Mouse (Mus musculus) thymus, adult 2 months (tissue): ENCODE measurements around the gene Pde4d. TPM values are rescaled to one million over a fixed set of nuclear protein-coding genes. Genes with fewer than 3 reads are reported as not detected.

ENCODE experiments used
- DNase-seq: peaks from one replicate; pipeline ENCODE4 v3.0.0; 2021
- H3K27ac ChIP-seq: fragments of 200-500 bp; 2 replicates; pipeline ENCODE4 v1.5.1; 2012; ENCODE audit warnings: low read length, control low read depth; ENCODE audit not compliant: control insufficient read depth, insufficient read depth
- H3K27me3 ChIP-seq: fragments of 200-500 bp; 2 replicates; pipeline ENCODE4 v1.6.1; 2012; ENCODE audit warnings: mild to moderate bottlenecking, low read length, moderate library complexity, mixed read lengths; ENCODE audit not compliant: control insufficient read depth, insufficient read depth
- H3K36me3 ChIP-seq: fragments of 200-500 bp; 2 replicates; pipeline ENCODE4 v1.6.1; 2012; ENCODE audit warnings: mild to moderate bottlenecking, low read length, moderate library complexity; ENCODE audit not compliant: control insufficient read depth, insufficient read depth
- H3K4me1 ChIP-seq: fragments of 200-500 bp; replicated peaks from 2 replicates; pipeline ENCODE4 v1.6.1; 2012; ENCODE audit warnings: low read length; ENCODE audit not compliant: control insufficient read depth, insufficient read depth
- H3K4me3 ChIP-seq: fragments of 200-500 bp; 2 replicates; pipeline ENCODE4 v1.5.1; 2012; ENCODE audit warnings: mild to moderate bottlenecking, low read length, control low read depth, moderate library complexity; ENCODE audit not compliant: control insufficient read depth, insufficient read depth
- CTCF ChIP-seq: fragments of 200-500 bp; IDR thresholded peaks from 2 replicates; pipeline ENCODE4 v1.5.1; 2012; ENCODE audit warnings: mild to moderate bottlenecking, control low read depth, low read length, moderate library complexity, borderline replicate concordance; ENCODE audit not compliant: control insufficient read depth, poor library complexity, insufficient read depth; ENCODE audit errors: extremely low read depth
- POLR2A ChIP-seq: fragments of 200-500 bp; IDR thresholded peaks from 2 replicates; pipeline ENCODE4 v1.6.1; 2012; ENCODE audit warnings: mild to moderate bottlenecking, low read length, control low read depth, moderate library complexity; ENCODE audit not compliant: control insufficient read depth, poor library complexity, insufficient read depth; ENCODE audit errors: extremely low read depth
- WGBS: fragments of 180-500 bp; shearing (Covaris S2); methylation state at CpG from one replicate; pipeline ENCODE4 v1.1.7; 2018; 5-methylcytosine and 5-hydroxymethylcytosine counted together
- polyA plus RNA-seq: library from polyadenylated mRNA; depleted of rRNA; stranded (reverse); fragments of >200 nt; gene quantifications from 2 replicates; pipeline ENCODE4 v1.2.3, GENCODE M21; 2012

Pde4d gene
- polyA plus RNA-seq, 1 experiment, result 35.2 TPM

- 69% methylated on average over 6 of the region's 6 CpGs for WGBS
- no peaks in the 10 kb centered on the region for H3K27me3 ChIP-seq
- no peaks in the 10 kb centered on the region for H3K4me1 ChIP-seq
- no peaks in the 10 kb centered on the region for H3K36me3 ChIP-seq
- TF ChIP-seq POLR2A, result no peak
- no peak for TF ChIP-seq CTCF
- no peak overlapping the region for H3K27ac ChIP-seq
- no peak overlapping the region for H3K4me3 ChIP-seq
- DNase-seq, result no peak
Observed at GRCm38 (mm10) chr13:109641562-109641961, 1191.8 kb downstream of the Pde4d start.

DNA sequence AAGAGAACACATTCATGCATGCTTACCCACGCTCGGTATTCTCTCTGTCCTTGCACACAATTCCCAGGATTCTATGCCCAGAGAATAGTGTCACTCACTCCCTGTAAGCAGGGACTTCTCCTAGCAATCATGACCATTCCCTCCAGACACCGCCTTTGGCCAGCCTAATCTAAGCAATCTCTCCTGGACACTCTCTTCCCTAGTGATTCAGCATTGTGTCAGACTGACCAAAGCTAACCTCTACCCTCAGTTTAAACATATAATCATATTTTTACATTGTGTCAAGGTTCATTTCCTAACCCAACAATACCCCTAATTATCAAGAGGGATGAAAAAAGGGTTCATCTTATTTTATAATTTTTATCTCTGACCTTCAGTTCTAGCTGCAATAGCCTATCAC, 1193.7 kb downstream of the Pde4d start:
- Histone ChIP-seq H3K27me3 (no peaks in the 10 kb centered on the region), H3K36me3 (no peaks in the 10 kb centered on the region), H3K4me3 (no peak overlapping the region), H3K4me1 (no peaks in the 10 kb centered on the region), H3K27ac (no peak overlapping the region)
- TF ChIP-seq CTCF, result no peak
- TF ChIP-seq POLR2A, result no peak
- no peak for DNase-seq
- WGBS, result 98% methylated on average over 3 of the region's 3 CpGs

DNA sequence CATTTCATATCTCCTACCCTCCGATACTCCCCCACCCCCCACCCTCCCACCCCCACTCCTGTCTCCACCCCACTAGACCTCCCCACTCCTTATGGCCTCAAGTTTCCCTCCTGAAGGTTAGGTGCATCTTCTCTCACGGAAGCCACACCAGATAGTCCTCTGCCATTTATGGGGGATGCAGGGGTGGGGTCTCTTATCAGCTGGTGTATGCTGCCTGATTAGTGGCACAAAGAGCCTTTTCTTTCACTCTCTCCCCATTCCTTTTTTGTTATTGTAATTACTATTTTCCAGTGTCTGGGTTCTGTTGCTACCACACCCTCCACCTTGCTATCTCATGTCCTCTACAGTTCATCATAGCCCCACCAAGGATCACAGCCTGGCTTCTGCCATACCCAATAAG, 1194.3 kb downstream of the Pde4d start:
- no peak overlapping the region for H3K4me3 ChIP-seq
- DNase-seq, result no peak
- no peak overlapping the region for H3K27ac ChIP-seq
- H3K36me3 ChIP-seq, result no peaks in the 10 kb centered on the region
- WGBS, result 88% methylated on average over 2 of the region's 2 CpGs
- H3K27me3 ChIP-seq, result no peaks in the 10 kb centered on the region
- TF ChIP-seq POLR2A, result no peak
- TF ChIP-seq CTCF, result no peak
- no peaks in the 10 kb centered on the region for H3K4me1 ChIP-seq

GRCm38 (mm10) chr13:109645284-109645909, 1195.6 kb downstream of the Pde4d start:
- Histone ChIP-seq H3K27ac (no peak overlapping the region), H3K36me3 (no peaks in the 10 kb centered on the region), H3K4me3 (no peak overlapping the region), H3K27me3 (no peaks in the 10 kb centered on the region), H3K4me1 (no peaks in the 10 kb centered on the region)
- WGBS, result 72% methylated on average over 10 of the region's 10 CpGs
- DNase-seq, result no peak
- no peak for TF ChIP-seq POLR2A
- TF ChIP-seq CTCF, result no peak

- TF ChIP-seq POLR2A (no peak), CTCF (no peak)
- Histone ChIP-seq H3K4me3 (no peak overlapping the region), H3K27ac (no peak overlapping the region), H3K27me3 (no peaks in the 10 kb centered on the region), H3K4me1 (no peaks in the 10 kb centered on the region), H3K36me3 (no peaks in the 10 kb centered on the region)
- 89% methylated on average over 6 of the region's 6 CpGs for WGBS
- DNase-seq, result no peak
Observed at GRCm38 (mm10) chr13:109645910-109646284, 1196.1 kb downstream of the Pde4d start.

GRCm38 (mm10) chr13:109646597-109647232, 1197.0 kb downstream of the Pde4d start:
- H3K27ac ChIP-seq, result no peak overlapping the region
- H3K4me3 ChIP-seq, result no peak overlapping the region
- no peak for TF ChIP-seq CTCF

More at GRCm38 (mm10) chr13:109646597-109647232, 1197.0 kb downstream of the Pde4d start:
- DNase-seq, result no peak
- 30% methylated on average over 11 of the region's 11 CpGs for WGBS
- Histone ChIP-seq H3K27me3 (no peaks in the 10 kb centered on the region), H3K36me3 (no peaks in the 10 kb centered on the region), H3K4me1 (no peaks in the 10 kb centered on the region)
